Mouse (Mus musculus) lung, postnatal 0 days (tissue): ENCODE measurements at regions not wholly inside any gene's neighbourhood (a gene's known extent, or its start where the extent isn't known, plus 50 kb on each side); places are given as distances from the start of the nearest gene placed in this dataset.

ENCODE experiments used
- CTCF ChIP-seq: IDR thresholded peaks from 2 replicates; pipeline ENCODE4 v1.5.1; 2016; ENCODE audit warnings: antibody characterized with exemption, mild to moderate bottlenecking
- EP300 ChIP-seq: IDR thresholded peaks from 2 replicates; pipeline ENCODE4 v1.6.1; 2016; ENCODE audit warnings: antibody characterized with exemption, mild to moderate bottlenecking, control low read depth

GRCm38 (mm10) chr2:139277571-139277970 is 216.1 kb upstream of the Sptlc3 start:
- TF ChIP-seq EP300 (no peak), CTCF (no peak)
